Mouse (Mus musculus): ENCODE data around the gene Mybl2. TPM values are rescaled to one million over a fixed set of nuclear protein-coding genes. Genes with fewer than 3 reads are reported as not detected.

Gene Mybl2
- total and polyA plus RNA-seq, 2 experiments from 2014 or later, result 3.0 to 3.1 TPM

- DNase-seq (peak; percentile 87), ATAC-seq (peak; percentile 87)
- Histone ChIP-seq H3K36me3 (ENCODE audit: insufficient read depth) (peaks cover 35% of the 10 kb centered on the region), H3K4me1 (ENCODE audit: insufficient read depth) (no peaks in the 10 kb centered on the region), H3K27me3 (ENCODE audit: insufficient read depth, low read length) (no peaks in the 10 kb centered on the region), H3K9ac (no peak overlapping the region), H3K9me3 (ENCODE audit: low read length) (no peaks in the 10 kb centered on the region), H3K4me3 (ENCODE audit: low read depth, low read length) (peak overlapping the region; percentile 19), H3K4me2 (ENCODE audit: low read depth) (peak overlapping the region; percentile 52), H3K27ac (ENCODE audit: low read depth, low read length) (no peak overlapping the region)
- peak; percentile 93 for TF ChIP-seq CTCF (IDR thresholded peaks at IDR 0.05; ENCODE audit: low read depth)
- WGBS, result 6% methylated on average over 10 of the region's 10 CpGs
These were observed 6.4 kb upstream of the Mybl2 start for GRCm38 (mm10) chr2:163048125-163048524.

DNA sequence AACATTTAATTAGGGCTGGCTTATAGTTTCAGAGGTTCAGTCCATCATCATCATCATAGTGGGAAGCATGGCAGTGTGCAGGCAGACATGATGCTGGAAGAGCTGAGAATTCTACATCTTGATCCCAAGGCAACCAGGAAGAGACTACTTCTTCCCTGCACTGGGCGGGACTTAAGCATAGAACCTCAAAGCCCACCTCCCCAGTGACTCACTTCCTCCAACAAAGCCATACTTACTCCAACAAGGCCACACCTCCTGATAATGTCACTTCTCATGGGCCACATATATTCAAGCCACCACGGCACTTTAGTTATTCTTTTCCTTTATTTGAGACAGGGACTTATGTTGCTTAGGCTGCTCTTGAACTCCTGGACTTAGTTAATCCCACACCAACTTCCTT lies 5.4 kb upstream of the Mybl2 start:
- DNase-seq (no peak), ATAC-seq (no peak)
- Histone ChIP-seq H3K9ac (no peak overlapping the region), H3K4me3 (ENCODE audit: low read depth, low read length) (no peak overlapping the region), H3K4me1 (ENCODE audit: insufficient read depth) (no peaks in the 10 kb centered on the region), H3K27me3 (ENCODE audit: insufficient read depth, low read length) (no peaks in the 10 kb centered on the region), H3K36me3 (ENCODE audit: insufficient read depth) (peaks cover 26% of the 10 kb centered on the region), H3K27ac (ENCODE audit: low read depth, low read length) (no peak overlapping the region), H3K9me3 (ENCODE audit: low read length) (no peaks in the 10 kb centered on the region), H3K4me2 (ENCODE audit: low read depth) (no peak overlapping the region)
- no peak for TF ChIP-seq CTCF (IDR thresholded peaks at IDR 0.05; ENCODE audit: low read depth)
- WGBS, result 88% methylated on average over 2 of the region's 2 CpGs

GRCm38 (mm10) chr2:163051691-163052090 lies 2.8 kb upstream of the Mybl2 start:
- TF ChIP-seq CTCF (IDR thresholded peaks at IDR 0.05; ENCODE audit: low read depth), result no peak
- DNase-seq (no peak), ATAC-seq (no peak)
- no peak overlapping the region for H3K27ac ChIP-seq (ENCODE audit: low read depth, low read length)
- no peak overlapping the region for H3K4me3 ChIP-seq (ENCODE audit: low read depth, low read length)
- H3K9me3 ChIP-seq (ENCODE audit: low read length), result no peaks in the 10 kb centered on the region
- H3K27me3 ChIP-seq (ENCODE audit: insufficient read depth, low read length), result no peaks in the 10 kb centered on the region
- peaks cover 7% of the 10 kb centered on the region for H3K36me3 ChIP-seq (ENCODE audit: insufficient read depth)
- no peak overlapping the region for H3K4me2 ChIP-seq (ENCODE audit: low read depth)
- WGBS, result 71% methylated on average over 1 of the region's 1 CpGs
- H3K4me1 ChIP-seq (ENCODE audit: insufficient read depth), result peaks cover 9% of the 10 kb centered on the region; the same call in 1 of the 2 replicates
- no peak overlapping the region for H3K9ac ChIP-seq

DNA sequence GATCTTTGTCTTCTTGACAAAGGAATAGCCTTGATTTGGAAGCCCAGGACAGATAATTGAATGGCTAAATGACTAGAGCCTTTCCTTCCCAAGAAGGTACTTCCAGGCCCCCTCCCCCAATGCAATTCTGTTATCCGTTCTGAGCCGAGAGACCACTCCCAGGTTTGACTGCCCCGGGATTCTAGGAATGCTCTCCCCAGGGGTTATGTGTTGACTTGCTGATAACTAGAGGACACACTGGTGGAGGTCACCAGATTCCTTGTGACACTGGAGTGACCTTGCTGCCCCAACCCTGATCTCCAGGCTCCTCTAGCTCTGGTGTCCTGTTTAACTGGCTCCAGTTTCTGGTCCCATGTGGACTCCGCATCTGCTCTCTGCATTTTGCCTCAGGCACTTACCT lies 2.4 kb upstream of the Mybl2 start:
- WGBS, result 50% methylated on average over 4 of the region's 4 CpGs
- TF ChIP-seq CTCF (IDR thresholded peaks at IDR 0.05; ENCODE audit: low read depth), result no peak
- H3K4me1 ChIP-seq (ENCODE audit: insufficient read depth), result peaks cover 9% of the 10 kb centered on the region; the same call in 1 of the 2 replicates
- DNase-seq, result no peak
- H3K4me2 ChIP-seq (ENCODE audit: low read depth), result no peak overlapping the region
- H3K27me3 ChIP-seq (ENCODE audit: insufficient read depth, low read length), result no peaks in the 10 kb centered on the region
- ATAC-seq, result no peak
- H3K9ac ChIP-seq, result no peak overlapping the region
- H3K36me3 ChIP-seq (ENCODE audit: insufficient read depth), result peaks cover 3% of the 10 kb centered on the region; the same call in 1 of the 2 replicates
- no peak overlapping the region for H3K27ac ChIP-seq (ENCODE audit: low read depth, low read length)
- H3K9me3 ChIP-seq (ENCODE audit: low read length), result no peaks in the 10 kb centered on the region
- no peak overlapping the region for H3K4me3 ChIP-seq (ENCODE audit: low read depth, low read length)

DNA sequence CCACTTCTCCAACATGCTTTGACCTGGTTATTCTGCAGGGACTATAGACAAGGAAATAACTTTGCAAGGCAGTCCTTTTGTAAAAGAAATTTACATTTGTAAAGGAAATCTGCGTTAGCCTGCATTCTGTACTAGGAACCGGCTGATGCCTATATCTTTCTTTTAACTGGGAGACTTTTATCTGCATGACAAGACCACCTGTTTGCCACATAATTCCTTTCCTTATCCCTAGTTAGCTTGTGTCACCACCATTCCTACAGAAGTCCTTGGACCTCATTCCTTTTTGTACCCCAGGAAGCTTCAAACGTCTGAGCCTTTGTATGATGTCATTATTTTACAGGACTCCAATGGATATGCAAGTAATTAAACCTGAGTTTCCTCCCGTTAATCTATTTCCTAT lies 1.7 kb upstream of the Mybl2 start:
- no peak for ATAC-seq
- no peaks in the 10 kb centered on the region for H3K9me3 ChIP-seq (ENCODE audit: low read length)

GRCm38 (mm10) chr2:163054891-163055494 lies 506 bp downstream of the Mybl2 start:
- ATAC-seq, result no peak
- Histone ChIP-seq H3K4me2 (ENCODE audit: low read depth) (peak overlapping the region; percentile 100), H3K36me3 (ENCODE audit: insufficient read depth) (no peaks in the 10 kb centered on the region), H3K4me3 (ENCODE audit: low read depth, low read length) (peak overlapping the region; percentile 53), H3K27ac (ENCODE audit: low read depth, low read length) (no peak overlapping the region), H3K9me3 (ENCODE audit: low read length) (no peaks in the 10 kb centered on the region), H3K4me1 (ENCODE audit: insufficient read depth) (peaks cover 9% of the 10 kb centered on the region; the same call in 1 of the 2 replicates), H3K27me3 (ENCODE audit: insufficient read depth, low read length) (no peaks in the 10 kb centered on the region), H3K9ac (peak overlapping the region; percentile 39; the same call in 1 of the 2 replicates)
- whole genome bisulfite sequencing, result under 1% methylated on average over 35 of the region's 38 CpGs
- no peak for TF ChIP-seq CTCF (IDR thresholded peaks at IDR 0.05; ENCODE audit: low read depth)
- no peak for DNase-seq

More for the DNA sequence above, 1.7 kb upstream of the Mybl2 start:
- H3K4me2 ChIP-seq (ENCODE audit: low read depth), result no peak overlapping the region
- WGBS, result 37% methylated on average over 4 of the region's 4 CpGs
- H3K4me1 ChIP-seq (ENCODE audit: insufficient read depth), result peaks cover 9% of the 10 kb centered on the region; the same call in 1 of the 2 replicates
- no peak overlapping the region for H3K27ac ChIP-seq (ENCODE audit: low read depth, low read length)
- H3K4me3 ChIP-seq (ENCODE audit: low read depth, low read length), result no peak overlapping the region
- no peak for TF ChIP-seq CTCF (IDR thresholded peaks at IDR 0.05; ENCODE audit: low read depth)
- H3K9ac ChIP-seq, result no peak overlapping the region
- H3K27me3 ChIP-seq (ENCODE audit: insufficient read depth, low read length), result no peaks in the 10 kb centered on the region
- DNase-seq, result no peak
- H3K36me3 ChIP-seq (ENCODE audit: insufficient read depth), result no peaks in the 10 kb centered on the region

- H3K4me3 ChIP-seq (ENCODE audit: low read depth, low read length), result no peak overlapping the region
- H3K4me2 ChIP-seq (ENCODE audit: low read depth), result no peak overlapping the region
- H3K27ac ChIP-seq (ENCODE audit: low read depth, low read length), result no peak overlapping the region
- DNase-seq, result no peak
- H3K9me3 ChIP-seq (ENCODE audit: low read length), result no peaks in the 10 kb centered on the region
- TF ChIP-seq CTCF (IDR thresholded peaks at IDR 0.05; ENCODE audit: low read depth), result no peak
- WGBS, result 25% methylated on average over 5 of the region's 5 CpGs
- no peaks in the 10 kb centered on the region for H3K27me3 ChIP-seq (ENCODE audit: insufficient read depth, low read length)
- ATAC-seq, result no peak
- no peak overlapping the region for H3K9ac ChIP-seq
- no peaks in the 10 kb centered on the region for H3K36me3 ChIP-seq (ENCODE audit: insufficient read depth)
- H3K4me1 ChIP-seq (ENCODE audit: insufficient read depth), result peaks cover 9% of the 10 kb centered on the region; the same call in 1 of the 2 replicates
These were observed 1.2 kb downstream of the Mybl2 start for GRCm38 (mm10) chr2:163055715-163056114.

All from forebrain, postnatal 0 days (tissue).